In the genomic region with DNA sequence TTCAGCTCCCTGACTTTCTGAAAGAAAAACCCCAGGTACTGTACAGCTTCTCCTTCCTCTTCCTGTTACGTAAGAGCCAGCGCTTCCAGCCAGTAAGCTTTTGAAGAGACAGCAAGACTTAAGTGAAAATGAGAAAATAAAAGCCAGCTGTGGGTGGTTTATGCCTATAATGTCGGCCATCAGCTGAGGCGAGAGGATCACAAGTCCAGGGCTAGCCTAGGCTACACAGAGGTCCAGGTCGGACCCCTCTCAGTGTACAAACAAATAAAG, we compare ENCODE assay signal across 24 mouse cellular contexts. TPM values are rescaled to one million over a fixed set of nuclear protein-coding genes. Genes with fewer than 3 reads are reported as not detected.
DNase-seq lines count a peak whose midpoint lies in the region; ATAC-seq lines count a peak whose summit lies in the region.
"Had no signal": no experiment of that assay in that cellular context is flagged by ENCODE, and none has a peak within 500 bp of the region (broad histone marks: within the 10 kb centered on the region; RNA-seq: fewer than 3 reads in every experiment).

No protein-coding gene starts in this region.

- H3K4me1 ChIP-seq in limb, embryonic 12.5 days (replicated peaks), result peaks cover 9% of the 10 kb centered on the region; the same call in 1 of the 2 replicates
- H3K4me1 ChIP-seq in limb, embryonic 10.5 days, result peaks cover 11% of the 10 kb centered on the region
- H3K4me1 ChIP-seq in midbrain, embryonic 13.5 days (replicated peaks), result peaks cover 4% of the 10 kb centered on the region; the same call in 1 of the 2 replicates
- no peaks in the 10 kb centered on the region for H3K4me1 ChIP-seq in heart, embryonic 12.5 days (replicated peaks)
- H3K4me1 ChIP-seq: stomach, embryonic 15.5 days had no signal

- no peak overlapping the region for H3K4me2 ChIP-seq in limb, embryonic 12.5 days
- no peak overlapping the region for H3K4me2 ChIP-seq in midbrain, embryonic 13.5 days (replicated peaks)
- H3K4me2 ChIP-seq in heart, embryonic 12.5 days, result no peak overlapping the region
- H3K4me2 ChIP-seq: hindbrain, embryonic 13.5 days; liver, embryonic 11.5 days; lung, embryonic 14.5 days; midbrain, embryonic 11.5 days; stomach, embryonic 15.5 days had no signal

- no peaks in the 10 kb centered on the region for H3K27me3 ChIP-seq in limb, embryonic 12.5 days
- no peaks in the 10 kb centered on the region for H3K27me3 ChIP-seq in limb, embryonic 10.5 days (ENCODE audit: low read depth, poor library complexity, severe bottlenecking)
- no peaks in the 10 kb centered on the region for H3K27me3 ChIP-seq in midbrain, embryonic 13.5 days
- H3K27me3 ChIP-seq in heart, embryonic 12.5 days (replicated peaks), result no peaks in the 10 kb centered on the region
- H3K27me3 ChIP-seq: hindbrain, embryonic 13.5 days; stomach, embryonic 15.5 days had no signal

- H3K9ac ChIP-seq in limb, embryonic 12.5 days (replicated peaks), result no peak overlapping the region
- H3K9ac ChIP-seq in midbrain, embryonic 13.5 days (replicated peaks), result no peak overlapping the region
- no peak overlapping the region for H3K9ac ChIP-seq in heart, embryonic 12.5 days
- H3K9ac ChIP-seq: hindbrain, embryonic 13.5 days; lung, embryonic 14.5 days; stomach, embryonic 15.5 days had no signal

- 75% methylated on average over 5 of the region's 5 CpGs for WGBS in limb, embryonic 12.5 days
- 83% methylated on average over 5 of the region's 5 CpGs for WGBS in limb, embryonic 10.5 days
- WGBS in midbrain, embryonic 13.5 days, result 96% methylated on average over 5 of the region's 5 CpGs
- WGBS in heart, embryonic 12.5 days, result 84% methylated on average over 5 of the region's 5 CpGs

- H3K27ac ChIP-seq in limb, embryonic 12.5 days, result 0 out of 2 replicates have a peak overlapping the region, but pooled peaks have one; percentile 45
- H3K27ac ChIP-seq in limb, embryonic 10.5 days, result no peak overlapping the region
- H3K27ac ChIP-seq in midbrain, embryonic 13.5 days, result no peak overlapping the region
- no peak overlapping the region for H3K27ac ChIP-seq in heart, embryonic 12.5 days (ENCODE audit: poor library complexity, severe bottlenecking)
- H3K27ac ChIP-seq: heart, adult 2 months; hindbrain, embryonic 13.5 days; kidney, postnatal 0 days; stomach, embryonic 15.5 days had no signal

- no peak overlapping the region for H3K4me3 ChIP-seq in limb, embryonic 12.5 days (replicated peaks)
- no peak overlapping the region for H3K4me3 ChIP-seq in limb, embryonic 10.5 days
- H3K4me3 ChIP-seq in midbrain, embryonic 13.5 days (replicated peaks), result no peak overlapping the region
- no peak overlapping the region for H3K4me3 ChIP-seq in heart, embryonic 12.5 days
- H3K4me3 ChIP-seq: heart, adult 2 months; hindbrain, embryonic 13.5 days; myocyte; stomach, embryonic 15.5 days had no signal

- no peak for ATAC-seq in limb, embryonic 12.5 days (ENCODE audit: insufficient number of reproducible peaks, insufficient read depth, low FRiP score, low TSS enrichment, low read depth)
- ATAC-seq in CD4-positive, CD25-positive, alpha-beta regulatory T cell, adult 4 months, result peak; percentile 68
- ATAC-seq in common myeloid progenitor, adult 5-6 weeks (replicated peaks; ENCODE audit: low read depth, poor library complexity, severe bottlenecking), result peak; percentile 56
- peak; percentile 50 for ATAC-seq in megakaryocyte progenitor cell, adult 5-6 weeks (replicated peaks; ENCODE audit: poor library complexity)
- ATAC-seq in midbrain, embryonic 13.5 days, result no peak
- ATAC-seq in heart, embryonic 12.5 days (ENCODE audit: insufficient number of reproducible peaks, low FRiP score), result no peak
- ATAC-seq in monocyte, adult 5-6 weeks (replicated peaks; ENCODE audit: insufficient number of reproducible peaks, low FRiP score, low TSS enrichment, poor library complexity, severe bottlenecking), result no peak
- ATAC-seq: forebrain, embryonic 16.5 days; intestine, embryonic 16.5 days had no signal

- H3K9me3 ChIP-seq in limb, embryonic 12.5 days, result no peaks in the 10 kb centered on the region
- H3K9me3 ChIP-seq in limb, embryonic 10.5 days (replicated peaks), result no peaks in the 10 kb centered on the region
- no peaks in the 10 kb centered on the region for H3K9me3 ChIP-seq in midbrain, embryonic 13.5 days
- no peaks in the 10 kb centered on the region for H3K9me3 ChIP-seq in heart, embryonic 12.5 days (replicated peaks)
- H3K9me3 ChIP-seq: hindbrain, embryonic 13.5 days; stomach, embryonic 15.5 days had no signal

- peaks cover 45% of the 10 kb centered on the region for H3K36me3 ChIP-seq in limb, embryonic 12.5 days
- H3K36me3 ChIP-seq in limb, embryonic 10.5 days, result peaks cover 43% of the 10 kb centered on the region
- H3K36me3 ChIP-seq in midbrain, embryonic 13.5 days, result peaks cover 6% of the 10 kb centered on the region; the same call in 1 of the 2 replicates
- 0 out of 2 replicates have a peak, but pooled peaks cover 2% of the 10 kb centered on the region for H3K36me3 ChIP-seq in heart, embryonic 12.5 days

- no peak for DNase-seq in limb, embryonic 10.5 days (ENCODE audit: low spot score)
- DNase-seq: cerebellum, adult 9-11 months; heart, adult 2 months; left cerebral cortex, postnatal 4 days; lung, embryonic 14.5 days; lung, postnatal 36 days; right cerebral cortex, postnatal 14 days; thymus, adult 18-20 months; thymus, postnatal 4 days had no signal

RNA-seq across cellular contexts. Expression of a gene that starts 15.2 kb away (rescaled TPM):
- polyA plus RNA-seq in limb, embryonic 12.5 days (2016; fragmentation: Nextera tagmentation; extraction: Ambion mirVana), result 6.3 and 6.9 TPM in 2 replicates
- 3.4 and 4.7 TPM in 2 replicates for polyA plus RNA-seq in limb, embryonic 10.5 days (2016; fragmentation: Nextera tagmentation; extraction: Ambion mirVana)
- 1 to 10 TPM; 2.2 to 2.8 TPM for polyA plus RNA-seq in CD4-positive, CD25-positive, alpha-beta regulatory T cell, adult 4 months (2017; shearing (Covaris generic))
- total RNA-seq in common myeloid progenitor, adult 5-6 weeks (2017), result 2.3 and 9.3 TPM in 2 replicates
- total RNA-seq in megakaryocyte progenitor cell, adult 5-6 weeks (2015), result 1.9 and 2.7 TPM in 2 replicates
- total RNA-seq in megakaryocyte progenitor cell, adult 5-6 weeks (2017), result 2.3 and 5.3 TPM in 2 replicates
- 11.0 and 12.2 TPM in 2 replicates for polyA plus RNA-seq in midbrain, embryonic 13.5 days (2015; fragmentation: Nextera tagmentation; extraction: Ambion mirVana)
- 4.8 and 5.1 TPM in 2 replicates for polyA plus RNA-seq in heart, embryonic 12.5 days (2016; fragmentation: Nextera tagmentation; extraction: Ambion mirVana)
- total RNA-seq in monocyte, adult 5-6 weeks (2017), result 0.95 to 4.5 TPM (median 1.5 TPM) in 3 replicates

RNA-seq across cellular contexts. Expression of a gene that starts 42.1 kb away (rescaled TPM):
- 26.8 and 26.9 TPM in 2 replicates for polyA plus RNA-seq in limb, embryonic 12.5 days (2016; fragmentation: Nextera tagmentation; extraction: Ambion mirVana)
- polyA plus RNA-seq in limb, embryonic 10.5 days (2016; fragmentation: Nextera tagmentation; extraction: Ambion mirVana), result 21.7 and 22.1 TPM in 2 replicates
- polyA plus RNA-seq in CD4-positive, CD25-positive, alpha-beta regulatory T cell, adult 4 months (2017; shearing (Covaris generic)), result 10 to 100 TPM; 32.1 to 43.4 TPM
- total RNA-seq in common myeloid progenitor, adult 5-6 weeks (2017), result 32.4 and 34.3 TPM in 2 replicates
- 16.0 and 20.1 TPM in 2 replicates for total RNA-seq in megakaryocyte progenitor cell, adult 5-6 weeks (2015)
- total RNA-seq in megakaryocyte progenitor cell, adult 5-6 weeks (2017), result 16.2 and 28.2 TPM in 2 replicates
- polyA plus RNA-seq in midbrain, embryonic 13.5 days (2015; fragmentation: Nextera tagmentation; extraction: Ambion mirVana), result 39.7 and 40.3 TPM in 2 replicates
- polyA plus RNA-seq in heart, embryonic 12.5 days (2016; fragmentation: Nextera tagmentation; extraction: Ambion mirVana), result 25.0 and 27.7 TPM in 2 replicates
- total RNA-seq in monocyte, adult 5-6 weeks (2017), result 41.1 to 67.6 TPM (median 53.3 TPM) in 3 replicates

RNA-seq across cellular contexts. Expression of a gene that starts 56.3 kb away (rescaled TPM):
- 83.5 and 85.3 TPM in 2 replicates for polyA plus RNA-seq in limb, embryonic 12.5 days (2016; fragmentation: Nextera tagmentation; extraction: Ambion mirVana)
- 65.4 and 65.6 TPM in 2 replicates for polyA plus RNA-seq in limb, embryonic 10.5 days (2016; fragmentation: Nextera tagmentation; extraction: Ambion mirVana)
- polyA plus RNA-seq in CD4-positive, CD25-positive, alpha-beta regulatory T cell, adult 4 months (2017; shearing (Covaris generic)), result 1 to 10 TPM; 1.8 to 3.6 TPM
- 2.7 and 7.8 TPM in 2 replicates for total RNA-seq in common myeloid progenitor, adult 5-6 weeks (2017)
- 10.6 and 10.7 TPM in 2 replicates for total RNA-seq in megakaryocyte progenitor cell, adult 5-6 weeks (2015)
- 4.3 and 6.8 TPM in 2 replicates for total RNA-seq in megakaryocyte progenitor cell, adult 5-6 weeks (2017)
- 47.4 and 51.0 TPM in 2 replicates for polyA plus RNA-seq in midbrain, embryonic 13.5 days (2015; fragmentation: Nextera tagmentation; extraction: Ambion mirVana)
- 25.8 and 29.4 TPM in 2 replicates for polyA plus RNA-seq in heart, embryonic 12.5 days (2016; fragmentation: Nextera tagmentation; extraction: Ambion mirVana)
- 8.2 to 14.2 TPM (median 11.6 TPM) in 3 replicates for total RNA-seq in monocyte, adult 5-6 weeks (2017)

Comparison
In these comparisons a context has a peak if more than half of its experiments do, and no peak if none do; other contexts are left out.
1. ATAC-seq: peak in CD4-positive, CD25-positive, alpha-beta regulatory T cell, adult 4 months (single experiment), common myeloid progenitor, adult 5-6 weeks (single experiment) and megakaryocyte progenitor cell, adult 5-6 weeks (single experiment); none in limb, embryonic 12.5 days (single experiment), midbrain, embryonic 13.5 days (single experiment), heart, embryonic 12.5 days (single experiment) and monocyte, adult 5-6 weeks (single experiment).